Mouse (Mus musculus): ENCODE measurements around the gene Trp53. TPM values are rescaled to one million over a fixed set of nuclear protein-coding genes. Genes with fewer than 3 reads are reported as not detected.
"Not testable (repeated sequence)": the region's sequence is repeated elsewhere in the genome, so short reads cannot be mapped to it uniquely, and the experiment has no call there.

Gene Trp53
- 10 to 100 TPM; 41.6 to 46.1 TPM for total RNA-seq (2021)

DNA sequence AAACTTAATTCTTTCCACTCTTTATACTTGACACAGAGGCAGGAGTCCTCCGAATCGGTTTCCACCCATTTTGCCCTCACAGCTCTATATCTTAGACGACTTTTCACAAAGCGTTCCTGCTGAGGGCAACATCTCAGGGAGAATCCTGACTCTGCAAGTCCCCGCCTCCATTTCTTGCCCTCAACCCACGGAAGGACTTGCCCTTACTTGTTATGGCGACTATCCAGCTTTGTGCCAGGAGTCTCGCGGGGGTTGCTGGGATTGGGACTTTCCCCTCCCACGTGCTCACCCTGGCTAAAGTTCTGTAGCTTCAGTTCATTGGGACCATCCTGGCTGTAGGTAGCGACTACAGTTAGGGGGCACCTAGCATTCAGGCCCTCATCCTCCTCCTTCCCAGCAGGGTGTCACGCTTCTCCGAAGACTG lies at the start of gene Trp53, which contains the start of gene Wrap53:
TSS of gene Trp53 (plus strand) at position 269 of the 424 bp plus-strand sequence.
TSS of gene Wrap53 (minus strand) at position 165 of the 424 bp plus-strand sequence.
- DNase-seq, result peak; percentile 91

DNA sequence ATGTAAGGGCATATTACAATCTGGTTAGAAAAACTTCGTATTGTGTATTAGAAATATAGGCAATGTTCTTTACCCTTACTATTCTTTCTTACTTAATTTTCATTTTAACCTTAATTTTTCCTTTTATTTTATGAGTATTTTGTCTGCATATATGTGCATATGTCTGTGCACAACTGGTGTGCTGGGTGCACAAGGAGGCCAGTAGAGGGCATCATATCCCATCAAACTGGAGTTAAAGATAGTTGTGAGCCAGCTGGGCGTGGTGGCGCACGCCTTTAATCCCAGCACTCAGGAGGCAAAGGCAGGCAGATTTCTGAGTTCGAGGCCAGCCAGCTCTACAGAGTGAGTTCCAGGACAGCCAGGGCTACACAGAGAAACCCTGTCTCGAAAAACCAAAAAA lies 49.4 kb upstream of the Trp53 start:
- not testable (repeated sequence) for DNase-seq

DNA sequence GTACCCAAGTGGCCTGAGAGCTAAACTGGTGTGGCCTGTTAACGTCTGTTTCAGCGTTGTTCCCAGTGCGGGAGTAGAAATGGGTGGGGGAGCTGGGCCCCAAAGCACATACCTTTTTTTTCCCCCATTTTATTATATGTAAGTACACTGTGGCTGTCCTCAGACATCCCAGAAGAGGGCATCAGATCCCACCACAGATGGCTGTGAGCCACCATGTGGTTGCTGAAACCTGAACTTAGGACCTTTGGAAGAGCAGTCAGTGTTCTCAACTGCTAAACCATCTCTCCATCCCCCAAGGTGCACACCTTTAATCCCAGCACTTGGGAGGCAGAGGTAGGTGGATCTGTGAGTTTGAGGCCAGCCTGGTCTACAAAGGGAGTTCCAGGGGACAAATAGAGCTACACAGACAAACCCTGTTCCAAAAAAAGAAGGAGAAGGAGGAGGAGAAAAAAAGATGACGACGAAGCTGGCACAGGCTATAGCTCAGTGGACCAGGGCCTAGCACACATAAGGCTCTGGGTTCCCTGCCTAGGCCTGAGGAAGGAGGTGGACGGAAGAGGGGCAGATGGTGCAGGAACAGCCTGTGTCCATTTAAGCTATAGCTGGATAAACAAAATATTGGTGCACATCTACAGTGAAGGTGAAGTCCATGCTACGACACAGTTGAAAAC lies 47.5 kb upstream of the Trp53 start:
- no peak for DNase-seq

DNA sequence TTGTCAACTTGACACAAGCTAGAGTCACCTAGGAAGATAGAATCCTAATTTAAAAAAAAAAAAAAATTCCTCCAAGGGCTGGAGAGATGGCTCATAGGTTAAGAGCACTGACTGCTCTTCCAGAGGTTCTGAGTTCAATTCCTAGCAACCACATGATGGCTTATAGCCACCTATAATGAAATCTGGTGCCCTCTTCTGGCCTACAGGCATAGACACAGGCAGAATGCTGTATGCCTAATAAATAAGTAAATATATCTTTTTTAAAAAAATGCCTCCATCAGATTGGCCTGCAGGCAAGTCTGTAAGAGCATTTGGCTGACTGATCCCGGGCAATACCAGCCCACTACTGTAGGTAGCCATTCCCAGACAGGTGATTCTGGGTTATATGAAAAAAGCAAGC lies 45.2 kb upstream of the Trp53 start:
- DNase-seq, result no peak

DNA sequence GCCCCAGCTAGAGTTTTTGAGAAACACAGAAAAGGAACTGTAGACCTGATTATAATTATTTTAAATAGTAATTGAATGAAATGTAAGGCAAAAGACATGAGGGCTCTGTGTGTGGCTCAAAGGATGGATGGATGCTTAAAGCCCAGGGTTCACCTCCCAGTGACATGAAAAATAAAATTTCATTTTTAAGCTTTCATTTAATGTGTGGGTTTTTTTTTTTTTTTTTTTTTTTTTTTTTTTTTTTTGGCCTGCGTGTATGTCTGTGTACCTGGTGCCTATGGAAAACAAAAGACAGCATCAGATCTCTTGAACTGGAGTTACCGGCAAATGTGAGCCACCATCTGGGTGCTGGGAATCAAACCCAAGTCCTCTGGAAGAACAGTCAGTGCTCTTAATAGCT lies 39.5 kb upstream of the Trp53 start:
- DNase-seq, result no peak

DNA sequence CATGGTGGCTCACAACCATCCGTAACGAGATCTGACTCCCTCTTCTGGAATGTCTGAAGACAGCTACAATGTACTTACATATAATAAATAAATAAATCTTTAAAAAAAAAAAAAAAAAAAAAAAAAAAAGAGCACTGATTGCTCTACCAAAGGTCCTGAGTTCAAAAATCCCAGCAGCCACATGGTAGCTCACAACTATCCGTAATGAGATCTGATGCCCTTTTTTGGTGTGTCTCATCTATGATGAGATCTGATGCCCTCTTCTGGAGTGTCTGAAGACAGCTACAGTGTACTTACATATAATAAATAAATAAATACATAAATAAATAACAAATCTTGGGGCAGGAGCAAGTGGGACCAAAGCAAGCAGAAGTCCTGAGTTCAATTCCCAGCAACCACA lies 38.4 kb upstream of the Trp53 start:
- not testable (repeated sequence) for DNase-seq

DNA sequence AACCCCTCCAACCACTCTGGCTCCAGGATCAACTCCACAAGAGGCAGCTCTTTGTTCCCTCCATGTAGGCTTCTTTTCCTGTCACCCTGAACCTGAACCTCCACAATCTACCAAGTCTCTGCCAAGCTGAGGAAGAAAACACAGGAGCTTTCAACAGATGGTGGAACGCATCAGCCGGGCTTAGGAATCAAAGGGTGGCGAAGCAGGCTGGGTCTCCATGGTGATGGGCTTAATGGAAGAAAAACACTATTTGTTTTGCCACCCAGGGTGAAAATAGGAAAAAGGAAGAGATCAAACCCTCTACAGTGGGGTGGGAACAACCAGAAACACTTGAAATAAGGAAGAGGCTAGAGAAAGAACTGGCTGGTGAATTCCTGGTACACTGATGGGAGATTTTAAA lies 36.6 kb upstream of the Trp53 start:
- DNase-seq, result no peak

DNA sequence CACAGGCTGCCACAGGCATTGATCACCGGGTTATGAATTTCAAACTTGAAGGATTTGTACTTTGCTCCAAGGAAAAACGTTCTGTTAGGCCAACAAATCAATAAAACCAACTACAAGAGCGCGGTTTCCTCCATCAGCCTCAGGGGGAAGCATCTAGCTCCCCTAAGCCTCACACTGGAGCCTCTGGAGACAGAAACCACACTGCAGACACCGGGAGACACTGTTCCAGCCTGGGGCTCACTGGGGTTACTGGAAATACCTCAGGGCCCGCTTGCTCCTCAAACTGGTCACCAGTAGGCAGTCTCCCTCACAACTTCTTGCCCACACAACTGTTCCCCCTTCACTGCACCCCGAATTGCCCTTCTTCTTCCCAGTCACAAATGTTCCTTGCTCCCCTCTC lies 34.2 kb upstream of the Trp53 start:
- DNase-seq, result no peak

DNA sequence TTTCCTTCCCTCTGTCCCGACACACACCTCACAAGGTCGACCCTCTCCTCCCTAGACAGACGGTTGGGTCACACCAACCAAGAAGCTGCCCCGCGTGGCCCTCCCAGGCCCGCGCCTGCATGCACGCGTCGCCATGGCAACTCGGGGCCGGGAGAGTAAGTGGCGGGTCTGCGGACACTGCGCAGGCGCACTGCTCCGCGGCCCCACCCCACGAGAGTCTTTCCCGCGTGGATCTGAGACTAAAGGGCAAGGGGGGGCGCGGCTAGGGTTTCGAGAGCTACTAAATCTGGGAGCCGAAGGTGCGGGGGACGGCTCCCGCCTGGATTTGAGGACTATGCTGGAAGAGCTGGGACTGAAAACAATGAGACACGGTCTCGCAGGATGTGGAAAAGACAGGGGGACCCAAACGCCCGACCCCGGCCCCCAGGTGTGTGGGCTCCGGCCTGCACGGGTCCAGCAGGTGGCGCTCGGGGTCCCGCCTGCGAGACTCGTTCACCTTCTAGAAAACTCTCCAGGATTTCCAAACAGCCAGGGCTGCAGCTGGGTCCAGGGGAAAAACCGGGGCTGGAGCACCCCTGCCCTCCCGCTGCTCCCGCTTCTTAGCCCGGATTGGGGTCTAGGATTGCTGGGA lies 33.6 kb upstream of the Trp53 start:
- DNase-seq, result peak; percentile 88

DNA sequence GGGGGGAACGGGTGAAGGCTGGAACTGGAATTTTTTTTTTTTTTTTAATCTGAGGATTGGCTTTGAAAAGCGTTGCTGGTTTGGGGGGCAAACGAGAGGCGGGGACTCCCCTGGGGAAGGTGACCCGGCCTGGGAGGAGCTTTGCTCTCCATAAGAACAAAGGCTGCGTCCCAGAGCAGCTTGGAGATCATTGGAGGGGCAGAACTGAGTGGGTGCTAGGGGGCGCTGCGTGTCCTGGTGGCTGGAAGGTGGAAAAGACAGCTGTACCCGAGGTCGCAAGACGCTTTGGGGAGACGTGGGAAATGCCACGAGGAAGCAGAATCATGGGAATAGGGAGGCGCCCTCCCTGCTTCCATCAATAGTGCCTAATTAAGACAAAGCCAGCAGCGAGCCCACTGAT lies 33.1 kb upstream of the Trp53 start:
- DNase-seq, result peak; percentile 67

DNA sequence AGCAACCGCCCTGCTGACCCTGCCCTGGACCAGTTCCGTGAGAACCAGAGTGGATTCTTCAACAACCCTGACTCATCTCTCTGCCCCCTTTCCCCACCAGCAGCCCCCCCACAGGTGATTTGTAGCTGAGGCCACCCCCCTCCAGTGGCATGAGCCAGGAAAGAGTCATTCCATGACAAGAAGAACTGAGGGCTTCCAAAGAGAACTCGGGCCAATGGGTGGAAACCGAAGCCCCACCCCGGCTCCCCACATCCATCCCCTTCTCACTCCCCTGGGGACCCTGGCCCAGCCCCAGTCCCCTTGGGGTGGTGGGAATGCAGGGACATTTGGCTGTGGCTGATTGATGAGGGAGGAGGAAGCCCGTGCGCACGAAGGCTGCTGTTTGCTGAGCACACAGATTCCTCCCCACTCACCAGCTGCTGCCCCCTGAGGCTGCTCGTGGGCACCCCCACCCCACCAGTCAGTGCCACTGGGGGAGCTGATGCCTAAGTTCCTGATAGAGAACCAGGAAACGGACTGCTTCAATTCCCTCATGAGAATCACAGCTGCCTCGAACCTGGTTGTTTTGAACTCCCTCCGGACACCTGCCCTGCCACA lies 31.0 kb upstream of the Trp53 start, which contains the start of gene Dnah2:
TSS of gene Dnah2 (minus strand) at position 51 of the 597 bp plus-strand sequence.
- DNase-seq, result no peak

DNA sequence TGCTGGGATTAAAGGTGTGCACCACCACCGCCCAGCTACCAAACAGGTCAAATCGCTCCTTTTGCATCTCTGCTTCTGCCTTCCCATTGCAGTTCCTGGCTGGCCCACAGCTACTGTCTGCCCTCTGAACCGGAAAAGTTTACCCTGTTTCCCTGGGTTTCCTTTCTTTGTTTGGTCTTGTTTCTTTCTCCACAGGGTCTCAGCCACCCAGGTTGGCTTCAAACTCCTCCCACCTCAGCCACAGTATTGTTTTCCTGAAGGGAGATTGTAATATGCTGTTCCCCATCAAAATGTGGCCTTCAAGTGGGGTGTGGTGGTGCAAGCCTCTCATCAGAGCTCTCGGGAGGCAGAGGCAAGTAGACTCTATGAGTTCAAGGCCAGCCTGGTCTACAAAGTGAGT lies 28.8 kb upstream of the Trp53 start:
- DNase-seq, result no peak

DNA sequence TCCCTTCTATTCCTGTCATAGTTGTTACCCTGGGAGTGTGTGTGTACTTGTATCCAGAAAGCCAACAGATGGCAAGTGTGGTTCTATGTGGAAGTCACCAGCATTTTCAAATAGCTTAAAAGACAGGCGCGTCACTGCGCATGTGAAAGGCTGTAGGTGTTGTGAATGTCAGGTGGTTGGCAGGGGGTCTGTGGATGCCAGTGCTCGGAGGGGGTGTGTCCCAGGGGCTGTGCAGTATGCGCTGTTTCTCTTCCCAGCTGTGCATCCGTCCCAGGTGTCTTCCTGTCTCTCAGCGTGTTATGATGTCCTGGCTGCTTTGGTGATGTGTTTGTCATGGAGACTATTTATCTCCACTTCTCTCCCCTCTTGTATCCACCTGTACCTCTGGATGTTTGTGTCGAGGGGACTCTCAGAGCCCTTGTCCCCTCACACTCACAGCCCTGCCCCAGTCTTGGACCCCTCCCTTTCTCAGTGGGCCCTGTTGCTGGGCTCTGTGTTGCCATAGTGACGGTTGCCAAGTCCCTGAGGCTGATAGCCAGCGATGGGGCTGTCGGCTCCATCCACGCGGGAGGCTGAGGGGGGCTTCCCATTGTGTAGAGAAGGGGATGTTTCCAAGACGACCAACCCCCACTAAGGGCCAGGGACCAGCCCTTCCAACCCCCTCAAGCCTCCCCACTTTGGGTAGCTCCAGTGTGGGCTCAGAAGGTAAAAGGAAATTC lies 27.4 kb upstream of the Trp53 start:
- no peak for DNase-seq

DNA sequence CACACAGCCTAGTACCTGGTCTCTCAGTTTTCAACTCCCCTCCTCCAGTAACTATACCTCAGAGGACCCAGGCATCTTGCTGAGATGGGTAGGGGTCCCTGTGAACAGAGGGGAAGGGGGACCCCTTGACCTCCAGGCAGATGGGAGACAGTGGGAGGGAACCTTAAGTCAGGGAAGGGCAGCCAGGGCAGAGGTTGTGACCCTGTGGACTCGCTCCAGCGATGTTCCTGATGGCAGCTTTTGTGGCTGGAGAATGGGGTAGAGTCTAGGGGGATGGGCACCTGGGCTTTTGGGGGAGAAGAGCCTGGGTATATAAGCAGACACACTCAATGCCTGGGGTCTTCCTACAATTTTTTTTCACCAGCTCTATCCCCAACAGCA lies 26.8 kb upstream of the Trp53 start:
- no peak for DNase-seq

DNA sequence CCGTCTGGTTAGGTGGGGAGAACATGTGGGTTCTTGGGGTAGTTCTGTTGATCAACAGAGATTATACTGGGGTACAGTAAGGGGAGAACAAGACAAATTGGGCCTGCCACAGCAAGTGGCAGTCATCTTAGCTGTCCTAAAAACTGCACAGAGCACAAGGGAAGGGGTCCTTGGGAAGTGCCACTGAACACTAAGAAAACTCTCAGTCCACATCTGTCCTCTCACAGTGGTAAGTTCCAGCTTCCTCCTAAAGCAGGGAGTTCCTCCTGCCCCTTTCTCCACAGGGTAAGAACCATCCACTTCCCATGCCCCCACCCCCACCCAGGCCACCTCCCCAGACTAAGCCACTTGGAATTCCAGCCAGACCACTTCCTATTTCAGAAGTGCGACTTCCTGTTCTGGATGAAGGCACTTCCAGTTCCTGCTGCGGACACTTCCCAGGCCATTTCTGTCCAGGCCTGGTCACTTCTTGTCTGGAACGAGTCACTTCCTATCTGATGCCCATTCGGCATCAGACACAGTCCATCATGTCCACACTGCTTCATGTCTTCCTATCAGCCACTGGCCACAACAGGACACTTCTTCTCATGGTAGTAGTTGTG lies 25.5 kb upstream of the Trp53 start:
- DNase-seq, result no peak

DNA sequence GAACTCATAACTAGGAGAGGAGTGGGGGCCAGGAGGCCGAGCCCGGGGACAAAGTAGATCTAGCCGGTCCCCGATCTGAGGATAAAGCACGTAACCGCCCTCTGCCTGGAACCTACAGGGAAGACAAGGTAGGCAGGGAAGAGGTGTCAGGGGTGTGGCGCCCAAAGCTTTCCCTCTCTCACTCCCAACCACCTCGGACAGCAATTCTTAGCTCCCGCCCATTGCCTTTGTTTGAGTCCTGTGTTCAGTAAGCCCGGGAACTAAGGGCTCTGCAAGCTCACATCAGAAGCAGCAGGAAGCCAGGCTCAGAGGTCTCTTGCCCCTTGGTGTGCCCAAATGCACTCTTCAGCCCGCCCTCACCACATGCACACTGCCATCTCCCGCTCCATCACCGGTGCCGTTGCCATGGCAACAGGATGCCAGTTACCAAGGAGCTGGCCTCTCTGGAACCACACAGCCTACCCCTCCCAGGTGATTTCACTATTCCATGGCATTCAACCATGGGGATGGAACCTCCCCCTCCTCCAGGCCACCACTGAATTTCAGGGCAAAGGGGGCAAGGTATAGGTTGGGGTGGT lies 22.7 kb upstream of the Trp53 start:
- DNase-seq, result no peak

DNA sequence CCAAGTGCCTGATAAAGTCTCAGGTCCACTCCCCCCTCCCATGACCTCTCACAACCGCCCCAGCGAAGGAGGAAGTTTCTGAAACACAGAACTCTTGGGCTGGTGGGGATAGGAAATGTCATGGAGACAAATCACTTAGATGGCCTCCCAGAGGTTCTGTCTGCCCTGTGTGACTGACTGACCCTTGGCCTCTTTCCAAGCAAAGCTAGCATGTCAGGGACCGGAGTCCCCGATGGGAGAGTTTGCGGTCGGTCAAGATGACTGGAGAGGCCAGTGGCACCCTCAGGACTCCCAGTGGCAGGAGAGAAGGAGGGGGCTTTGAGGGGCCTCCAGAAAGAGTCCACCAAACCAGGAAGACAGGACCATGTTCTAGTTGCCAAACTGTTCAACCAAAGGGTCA lies 21.4 kb upstream of the Trp53 start:
- DNase-seq, result peak; percentile 36

DNA sequence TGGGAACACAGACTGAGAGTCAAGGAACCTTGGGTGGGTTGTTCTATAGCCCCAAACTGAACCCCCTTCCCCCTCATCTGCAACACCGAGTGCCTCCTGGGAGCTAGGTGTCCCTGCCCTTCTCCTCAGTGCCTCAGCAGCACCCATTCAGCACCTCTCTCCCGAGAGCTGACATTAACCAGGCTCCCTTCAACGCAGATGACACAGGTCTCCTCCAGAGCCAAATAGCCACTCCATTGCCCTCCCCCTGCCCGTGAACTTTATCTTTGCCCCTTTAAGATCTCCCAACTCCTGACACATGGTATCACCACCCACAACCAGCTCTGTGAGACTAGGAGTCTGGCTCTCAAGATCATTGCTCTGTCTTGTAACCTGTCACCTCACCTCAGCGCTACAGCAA lies 21.0 kb upstream of the Trp53 start:
- peak; percentile 77 for DNase-seq

DNA sequence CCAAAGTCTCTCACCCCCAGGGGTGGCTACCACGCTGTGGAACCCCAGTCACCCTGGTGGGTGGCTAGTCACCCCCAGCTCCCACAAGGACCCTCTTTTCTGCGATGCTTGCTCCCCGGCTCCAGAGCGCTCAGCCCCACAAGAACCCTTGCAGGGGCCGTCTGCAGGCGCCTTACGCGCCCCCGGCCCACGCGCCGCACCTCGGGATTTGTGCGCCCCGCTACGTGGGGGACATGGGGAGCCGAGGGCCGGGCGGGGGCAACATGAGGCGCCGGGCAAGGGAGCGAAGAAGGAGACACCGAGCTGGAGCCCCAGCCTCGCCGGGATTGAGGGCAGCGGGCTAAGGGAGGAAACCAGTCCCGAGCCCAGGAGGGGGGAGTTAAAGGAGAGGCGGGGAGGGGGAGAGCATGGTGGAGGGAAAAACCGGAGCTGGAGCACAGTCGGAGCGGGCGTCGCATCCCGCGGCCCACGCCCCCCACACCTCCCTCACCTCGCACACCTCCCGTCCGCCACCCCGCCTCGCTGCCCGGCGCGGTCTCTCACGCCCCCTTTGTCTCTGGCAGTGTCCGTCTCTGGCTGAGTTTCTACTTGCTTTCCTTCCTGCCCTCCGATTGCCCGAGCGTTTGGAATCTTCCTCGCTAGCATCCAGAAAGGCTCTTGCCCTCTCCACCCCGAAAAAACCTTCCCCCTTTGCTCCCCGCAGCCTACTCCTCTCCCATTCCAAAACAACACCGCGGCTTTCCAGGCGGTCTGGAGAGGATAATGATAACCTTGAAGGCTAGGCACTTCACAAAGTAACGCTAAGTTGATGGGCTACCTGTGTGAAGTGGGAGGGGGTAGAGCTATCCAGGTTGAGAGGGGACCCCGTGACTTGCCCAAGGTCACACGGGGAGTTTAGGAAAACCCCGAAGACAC lies 20.1 kb upstream of the Trp53 start, which contains the start of gene Efnb3:
TSS of gene Efnb3 (minus strand) at position 355 of the 915 bp plus-strand sequence.
- peak; percentile 70 for DNase-seq

DNA sequence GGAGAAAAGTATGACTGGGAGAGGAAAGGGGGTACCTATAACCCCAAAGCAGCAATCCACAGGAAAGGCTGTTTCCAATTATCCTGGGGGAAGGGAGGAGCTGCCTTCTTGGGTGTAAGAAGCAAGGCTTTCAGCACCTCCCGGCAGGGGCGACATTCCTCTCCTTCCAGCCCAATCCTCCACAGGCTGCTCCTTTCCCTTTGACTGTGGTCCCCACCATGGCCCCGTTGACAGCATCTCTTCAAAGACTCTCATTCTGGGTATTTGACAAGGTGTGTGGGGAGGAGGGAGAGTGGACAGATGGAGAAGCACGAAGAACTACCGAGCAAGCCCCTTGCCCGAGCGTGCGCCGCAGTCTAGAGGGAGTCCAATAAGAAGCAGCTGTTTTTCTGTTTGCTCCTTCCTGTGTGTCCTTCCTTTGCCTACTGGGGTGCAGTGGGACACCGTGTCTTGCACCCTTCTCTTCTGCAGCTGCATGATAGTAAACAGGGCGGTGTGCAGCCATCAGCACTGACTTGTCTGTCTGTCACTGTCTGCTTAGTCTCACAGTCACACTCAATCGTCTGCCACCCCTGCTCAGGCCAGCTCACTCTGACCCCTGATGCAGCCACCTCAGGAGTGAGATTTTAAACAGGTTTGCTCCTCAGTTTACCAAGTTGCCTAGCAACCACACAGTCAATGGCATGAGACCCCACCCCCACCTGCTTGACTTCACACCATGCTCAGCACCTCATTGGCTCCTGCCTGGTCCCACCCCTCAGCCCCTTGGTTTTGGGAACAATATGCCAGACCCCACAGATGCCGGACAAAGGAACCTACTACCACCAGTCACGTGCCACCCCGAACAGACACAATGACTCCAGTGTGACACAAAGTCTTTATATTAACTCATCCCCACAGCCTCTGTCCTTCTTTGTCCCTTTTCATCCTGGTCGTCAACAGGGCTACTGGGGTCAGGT lies 19.0 kb upstream of the Trp53 start:
- no peak for DNase-seq
